Mouse (Mus musculus) stomach, embryonic 15.5 days (tissue): Measurements from ENCODE around the gene 6820408C15Rik. TPM values are rescaled to one million over a fixed set of nuclear protein-coding genes. Genes with fewer than 3 reads are reported as not detected.
A peak's percentile ranks its signal among the peaks of the same experiment; 100 is the strongest.

Experiments
- ATAC-seq: fragments of 200-750 bp; cut with Nextera tagmentation; 2 replicates; pipeline ENCODE4 v1.8.0; 2017; ENCODE audit warnings: low read depth, moderate number of reproducible peaks, moderate TSS enrichment; ENCODE audit not compliant: insufficient read depth, low FRiP score
- H3K27ac ChIP-seq: fragments of 300-500 bp; sonication (generic); 2 replicates; pipeline ENCODE4 v1.5.1; 2015; ENCODE audit warnings: mild to moderate bottlenecking, inconsistent platforms
- H3K27me3 ChIP-seq: fragments of 300-500 bp; sonication (generic); replicated peaks from 2 replicates; pipeline ENCODE4 v1.6.1; 2015; ENCODE audit warnings: inconsistent platforms
- H3K36me3 ChIP-seq: fragments of 300-500 bp; sonication (generic); 2 replicates; pipeline ENCODE4 v1.6.1; 2015; ENCODE audit warnings: inconsistent platforms
- H3K4me1 ChIP-seq: fragments of 300-500 bp; sonication (generic); 2 replicates; pipeline ENCODE4 v1.6.1; 2015; ENCODE audit warnings: inconsistent platforms
- H3K4me2 ChIP-seq: fragments of 300-500 bp; sonication (generic); 2 replicates; pipeline ENCODE4 v1.6.1; 2015; ENCODE audit warnings: mild to moderate bottlenecking, inconsistent platforms
- H3K4me3 ChIP-seq: fragments of 300-500 bp; sonication (generic); replicated peaks from 2 replicates; pipeline ENCODE4 v1.5.1; 2015; ENCODE audit warnings: inconsistent platforms
- H3K9ac ChIP-seq: fragments of 300-500 bp; sonication (generic); 2 replicates; pipeline ENCODE4 v1.6.1; 2015; ENCODE audit warnings: inconsistent platforms
- H3K9me3 ChIP-seq: fragments of 300-500 bp; sonication (generic); 2 replicates; pipeline ENCODE4 v1.6.1; 2016; ENCODE audit warnings: inconsistent platforms
- WGBS: fragments of 180-500 bp; shearing (Covaris S2); methylation state at CpG from one replicate; pipeline ENCODE4 v1.1.7; 2015; 5-methylcytosine and 5-hydroxymethylcytosine counted together
- polyA plus RNA-seq: library from polyadenylated mRNA; unstranded; fragments of >200 nt; fragmentation: Nextera tagmentation; extraction: Ambion mirVana; gene quantifications from 2 replicates; pipeline ENCODE4 v1.2.1, GENCODE M21; 2015

Gene 6820408C15Rik
- polyA plus RNA-seq, 1 experiment from 2014 or later, result 0.85 TPM

DNA sequence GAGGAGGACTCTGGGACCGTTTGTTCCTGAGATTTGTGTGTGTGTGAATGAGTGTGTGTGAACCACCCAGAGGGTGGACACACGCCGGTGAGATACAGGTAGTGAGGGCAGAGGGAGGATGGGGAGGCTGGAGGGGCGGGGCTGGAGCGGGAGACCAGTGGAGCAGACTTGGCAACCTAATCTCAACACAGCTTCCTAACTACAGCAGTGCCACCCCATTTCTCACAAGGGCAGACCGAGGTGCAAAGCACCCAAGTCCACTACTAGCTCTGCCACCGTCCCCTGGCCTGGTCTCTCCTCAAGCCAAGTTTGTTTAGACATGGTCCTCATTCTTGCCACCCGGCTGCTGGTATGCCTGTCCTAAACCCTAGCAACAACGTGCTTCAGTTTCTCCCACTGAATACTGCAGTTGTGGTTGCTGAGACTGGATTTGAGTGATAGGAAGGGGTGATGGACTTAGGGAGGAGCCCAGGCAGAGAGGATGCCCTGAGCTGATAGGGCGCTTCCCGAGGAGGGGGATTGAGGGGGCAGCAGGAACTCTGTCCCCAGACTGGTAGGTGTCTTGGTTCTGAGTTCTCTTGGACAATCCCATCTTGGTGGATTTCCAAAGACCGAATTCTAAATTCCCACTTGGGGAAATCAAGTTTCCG, 20.0 kb upstream of the 6820408C15Rik start:
- Histone ChIP-seq H3K4me2 (peak overlapping the region; percentile 90), H3K27ac (peak overlapping the region; percentile 100; the same call in 1 of the 2 replicates), H3K4me1 (peaks cover 36% of the 10 kb centered on the region), H3K36me3 (peaks cover 11% of the 10 kb centered on the region; the same call in 1 of the 2 replicates), H3K9ac (peak overlapping the region; percentile 19; the same call in 1 of the 2 replicates), H3K4me3 (peak overlapping the region; percentile 87), H3K9me3 (no peaks in the 10 kb centered on the region), H3K27me3 (no peaks in the 10 kb centered on the region)
- 15% methylated on average over 12 of the region's 13 CpGs for WGBS
- no peak for ATAC-seq

DNA sequence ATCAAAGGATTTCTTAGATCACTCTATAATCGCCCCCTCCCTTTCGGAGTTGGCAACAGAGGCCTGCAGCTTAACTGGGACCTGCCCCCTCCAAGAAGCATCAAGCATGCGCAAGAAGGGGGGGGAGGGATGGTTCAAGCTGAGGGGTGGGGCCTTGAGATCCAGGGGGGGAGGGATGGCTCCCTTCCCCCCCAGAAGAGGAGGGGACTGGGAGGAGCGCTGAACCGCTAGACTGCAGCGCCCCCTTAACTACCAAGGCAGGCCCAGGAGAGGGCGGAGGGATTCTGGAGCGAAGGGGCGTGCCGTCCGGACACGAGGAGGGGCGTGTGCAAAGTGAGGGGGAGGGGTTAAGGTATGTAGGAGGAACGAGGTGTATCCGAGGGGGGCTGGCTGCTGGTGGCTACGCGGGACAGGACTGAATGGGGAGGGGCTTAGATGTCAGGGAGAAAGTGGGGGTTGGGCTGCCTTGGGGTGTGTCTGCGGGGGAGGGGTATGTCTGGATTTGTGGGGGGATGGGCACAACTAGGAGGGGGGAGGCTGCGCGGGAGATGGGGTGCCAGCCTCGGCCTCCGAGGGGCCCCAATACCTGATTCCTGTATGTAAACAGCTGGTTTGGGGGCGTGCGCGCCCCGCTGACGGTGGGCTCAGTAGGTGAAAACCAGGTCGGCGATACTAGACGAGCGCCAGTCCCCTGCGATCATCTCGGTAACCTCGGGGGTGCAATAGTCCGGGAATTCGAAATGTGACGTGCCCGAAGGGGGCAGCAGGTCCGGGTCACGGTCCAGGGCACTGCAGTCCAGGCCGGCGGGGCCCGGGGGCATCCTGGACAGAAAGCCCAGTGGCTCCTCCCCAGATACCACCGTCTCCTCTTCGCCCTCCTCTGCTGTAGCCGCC, 19.0 kb upstream of the 6820408C15Rik start:
- Histone ChIP-seq H3K4me3 (peak overlapping the region; percentile 87), H3K4me2 (peak overlapping the region; percentile 90), H3K36me3 (peaks cover 11% of the 10 kb centered on the region; the same call in 1 of the 2 replicates), H3K9me3 (no peaks in the 10 kb centered on the region), H3K4me1 (peaks cover 36% of the 10 kb centered on the region), H3K27ac (peak overlapping the region; percentile 100), H3K9ac (peak overlapping the region; percentile 84), H3K27me3 (no peaks in the 10 kb centered on the region)
- peak; percentile 54 for ATAC-seq
- under 1% methylated on average over 45 of the region's 46 CpGs for WGBS

DNA sequence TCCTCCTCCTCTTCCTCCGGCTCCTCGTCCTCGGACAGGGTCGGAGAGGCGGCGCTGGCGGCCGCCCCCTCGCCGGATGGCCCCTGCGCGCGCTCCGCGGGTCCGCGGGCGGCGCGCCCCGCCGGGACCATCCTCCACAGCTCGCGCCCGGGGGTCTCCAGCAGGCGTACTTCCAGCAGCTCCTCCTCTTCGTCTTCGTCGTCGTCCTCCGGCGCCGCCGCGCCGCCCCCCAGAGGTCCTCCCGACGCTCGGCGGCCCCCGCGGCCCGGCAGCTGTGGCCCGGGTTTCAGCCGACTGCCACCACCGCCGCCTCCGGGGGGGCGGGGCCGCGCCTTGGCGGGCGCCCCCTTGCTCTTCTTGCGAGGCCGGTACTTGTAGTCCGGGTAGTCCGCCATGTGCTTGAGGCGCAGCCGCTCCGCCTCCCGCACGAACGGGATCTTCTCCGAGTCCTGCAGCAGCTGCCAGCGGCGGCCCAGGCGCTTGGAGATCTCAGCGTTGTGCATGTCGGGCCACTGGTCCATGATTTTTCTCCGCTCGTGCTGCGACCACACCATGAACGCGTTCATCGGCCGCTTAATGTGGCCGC, 18.3 kb upstream of the 6820408C15Rik start:
- Histone ChIP-seq H3K9ac (peak overlapping the region; percentile 84), H3K27me3 (no peaks in the 10 kb centered on the region), H3K4me3 (peak overlapping the region; percentile 87), H3K27ac (peak overlapping the region; percentile 100), H3K9me3 (no peaks in the 10 kb centered on the region), H3K36me3 (peaks cover 11% of the 10 kb centered on the region; the same call in 1 of the 2 replicates), H3K4me1 (peaks cover 36% of the 10 kb centered on the region), H3K4me2 (peak overlapping the region; percentile 90)
- ATAC-seq, result no peak
- under 1% methylated on average over 70 of the region's 77 CpGs for WGBS

DNA sequence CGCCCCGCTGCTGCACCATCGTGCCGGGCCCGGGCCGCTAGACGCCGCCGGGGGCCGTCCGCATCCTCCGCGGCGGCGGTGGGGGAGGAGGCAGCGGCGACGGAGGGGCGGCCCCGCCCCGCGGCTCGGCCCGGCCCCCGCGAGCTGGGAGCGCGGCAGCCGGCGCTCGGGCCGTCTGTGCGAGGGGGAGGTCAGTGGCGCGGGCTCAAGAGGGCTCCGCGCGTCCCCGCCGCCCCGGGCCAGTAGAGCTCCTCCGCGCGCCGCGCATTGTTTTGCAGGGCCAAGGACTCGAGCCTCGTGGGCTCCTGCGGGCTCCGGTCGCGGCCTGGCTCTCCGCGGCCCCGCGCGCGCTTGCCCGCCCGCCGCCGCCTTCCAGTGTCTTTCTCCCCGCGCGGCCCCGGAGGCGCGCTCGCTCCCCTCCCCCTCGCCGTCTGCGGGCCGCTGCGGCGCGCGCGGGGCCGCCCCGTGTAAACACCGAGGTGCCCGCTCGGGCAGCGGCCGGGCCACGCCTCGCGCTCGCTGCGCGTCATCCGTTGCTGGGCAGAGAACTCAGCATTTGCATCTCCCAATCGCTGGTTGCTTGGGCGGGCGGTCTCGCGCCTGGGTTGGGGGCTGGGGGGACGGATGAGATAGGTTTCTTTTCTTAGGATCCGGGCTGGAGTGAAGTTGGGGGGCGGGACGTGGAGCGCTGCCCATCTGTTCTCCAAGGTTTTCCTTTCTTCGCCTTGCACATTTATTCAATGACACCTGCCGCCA, 17.5 kb upstream of the 6820408C15Rik start, which contains the start of gene Sox12:
Sox12 (minus strand) TSS at position 384 of the 756 bp plus-strand sequence.
- H3K4me1 ChIP-seq, result peaks cover 36% of the 10 kb centered on the region

DNA sequence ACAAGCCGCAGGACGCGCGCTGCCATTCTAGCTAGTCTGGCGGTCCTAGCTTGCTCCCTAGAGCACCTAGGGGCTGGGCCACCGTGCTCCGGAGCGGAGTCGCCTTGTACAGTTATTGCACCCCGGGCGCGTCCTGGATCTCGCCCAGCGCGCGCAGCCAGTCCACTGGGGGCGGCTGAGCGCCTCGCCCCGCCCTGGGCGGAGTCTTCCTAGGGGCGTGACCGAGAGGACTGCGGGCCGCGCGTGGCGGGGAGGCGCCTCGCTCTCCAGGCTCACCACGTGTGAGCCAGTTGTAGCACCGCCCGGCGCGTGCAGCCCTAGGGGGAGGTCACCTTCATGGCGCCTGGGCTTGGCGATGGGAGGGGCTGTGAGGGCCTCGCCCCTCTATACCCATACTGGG, 16.7 kb upstream of the 6820408C15Rik start:
- Histone ChIP-seq H3K27ac (peak overlapping the region; percentile 100), H3K9me3 (no peaks in the 10 kb centered on the region), H3K36me3 (peaks cover 6% of the 10 kb centered on the region; the same call in 1 of the 2 replicates), H3K4me2 (peak overlapping the region; percentile 90), H3K9ac (peak overlapping the region; percentile 9; the same call in 1 of the 2 replicates), H3K4me3 (peak overlapping the region; percentile 87), H3K27me3 (no peaks in the 10 kb centered on the region), H3K4me1 (peaks cover 30% of the 10 kb centered on the region)
- peak; percentile 85 for ATAC-seq
- WGBS, result 0% methylated on average over 35 of the region's 38 CpGs

More for the DNA sequence above, 17.5 kb upstream of the 6820408C15Rik start, which contains the start of gene Sox12:
- Histone ChIP-seq H3K9ac (peak within 1 kb of the TSS; percentile 84), H3K36me3 (peaks cover 11% of the 10 kb centered on the region; the same call in 1 of the 2 replicates), H3K27ac (peak within 1 kb of the TSS; percentile 100), H3K9me3 (no peaks in the 10 kb centered on the region), H3K4me2 (peak within 1 kb of the TSS; percentile 90), H3K4me3 (peak within 1 kb of the TSS; percentile 87), H3K27me3 (no peaks in the 10 kb centered on the region)
- ATAC-seq, result peak; percentile 60
- WGBS, result 1% methylated on average over 74 of the region's 104 CpGs

DNA sequence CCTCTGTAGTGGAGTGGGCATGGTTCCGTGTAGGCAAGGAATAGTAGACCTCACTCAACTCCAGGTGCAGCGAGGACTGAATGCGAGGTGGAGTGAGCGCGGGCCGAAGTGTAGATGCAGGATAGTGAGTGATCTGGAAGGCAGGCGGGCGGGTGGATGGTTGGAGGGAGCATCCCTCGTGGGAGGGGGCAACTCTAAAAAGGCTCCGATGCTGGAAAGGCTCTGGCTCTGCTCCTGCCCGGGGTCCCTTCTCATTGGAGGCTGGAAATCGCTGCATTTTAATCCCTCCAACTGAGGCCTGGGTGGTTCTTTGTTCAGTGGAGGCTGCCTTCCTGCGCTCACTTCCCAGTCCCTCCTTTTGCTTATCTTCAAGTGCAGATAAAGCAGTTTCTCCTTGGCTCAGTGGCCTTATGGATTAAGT, 16.3 kb upstream of the 6820408C15Rik start:
- Histone ChIP-seq H3K4me2 (peak overlapping the region; percentile 90), H3K4me3 (peak overlapping the region; percentile 87), H3K9ac (0 out of 2 replicates have a peak overlapping the region, but pooled peaks have one; percentile 9), H3K9me3 (no peaks in the 10 kb centered on the region), H3K36me3 (peaks cover 6% of the 10 kb centered on the region; the same call in 1 of the 2 replicates), H3K4me1 (peaks cover 25% of the 10 kb centered on the region), H3K27me3 (no peaks in the 10 kb centered on the region), H3K27ac (peak overlapping the region; percentile 100)
- ATAC-seq, result peak; percentile 1; the same call in 1 of the 2 replicates
- WGBS, result under 1% methylated on average over 13 of the region's 13 CpGs

DNA sequence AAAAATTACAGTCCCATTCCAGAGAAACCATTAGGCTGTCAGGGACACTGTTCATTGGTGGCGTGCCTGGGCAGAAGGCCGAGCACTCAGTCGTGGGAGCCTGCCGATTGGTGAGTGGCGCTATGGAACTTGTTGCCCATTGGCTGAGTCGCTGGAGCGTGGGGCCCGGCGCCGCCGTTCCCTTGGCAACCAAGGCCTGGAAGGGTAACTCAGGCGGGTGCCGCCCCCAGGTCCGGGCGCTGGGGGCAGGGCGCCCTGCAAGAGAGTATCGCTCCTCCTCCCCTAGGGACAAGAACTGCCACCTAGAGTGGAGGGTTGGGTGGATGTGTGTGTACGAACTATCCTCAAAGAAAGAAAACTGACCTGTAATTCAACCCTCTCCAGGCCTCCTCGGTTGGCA, 9.3 kb upstream of the 6820408C15Rik start:
- Histone ChIP-seq H3K4me3 (peak overlapping the region; percentile 33), H3K4me2 (peak overlapping the region; percentile 57), H3K36me3 (no peaks in the 10 kb centered on the region), H3K4me1 (peaks cover 23% of the 10 kb centered on the region), H3K9me3 (no peaks in the 10 kb centered on the region), H3K27ac (peak overlapping the region; percentile 77), H3K9ac (no peak overlapping the region), H3K27me3 (no peaks in the 10 kb centered on the region)
- whole genome bisulfite sequencing, result under 1% methylated on average over 19 of the region's 19 CpGs
- ATAC-seq, result peak; percentile 95

DNA sequence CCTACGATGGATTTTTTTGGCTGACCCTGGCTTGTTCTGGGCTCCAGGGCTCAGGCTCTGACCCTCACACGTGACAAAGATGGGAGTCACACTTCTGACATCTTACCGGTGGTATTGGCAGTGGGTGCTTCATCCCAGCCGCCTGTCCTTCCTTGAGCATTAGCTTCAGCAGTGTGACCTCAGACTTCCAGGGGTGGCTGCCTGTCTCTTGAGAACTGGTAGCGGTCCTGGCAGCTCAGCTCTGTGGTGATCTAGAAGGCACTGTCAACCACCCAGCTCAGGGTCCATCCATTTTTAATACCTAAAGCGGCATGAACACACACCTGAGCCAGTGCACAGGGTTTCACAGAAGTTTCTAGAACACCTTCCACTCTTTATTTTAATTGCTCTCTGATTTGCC, 5.6 kb upstream of the 6820408C15Rik start:
- H3K27ac ChIP-seq, result peak overlapping the region; percentile 94; the same call in 1 of the 2 replicates
- 66% methylated on average over 6 of the region's 6 CpGs for WGBS
- H3K4me3 ChIP-seq, result no peak overlapping the region

DNA sequence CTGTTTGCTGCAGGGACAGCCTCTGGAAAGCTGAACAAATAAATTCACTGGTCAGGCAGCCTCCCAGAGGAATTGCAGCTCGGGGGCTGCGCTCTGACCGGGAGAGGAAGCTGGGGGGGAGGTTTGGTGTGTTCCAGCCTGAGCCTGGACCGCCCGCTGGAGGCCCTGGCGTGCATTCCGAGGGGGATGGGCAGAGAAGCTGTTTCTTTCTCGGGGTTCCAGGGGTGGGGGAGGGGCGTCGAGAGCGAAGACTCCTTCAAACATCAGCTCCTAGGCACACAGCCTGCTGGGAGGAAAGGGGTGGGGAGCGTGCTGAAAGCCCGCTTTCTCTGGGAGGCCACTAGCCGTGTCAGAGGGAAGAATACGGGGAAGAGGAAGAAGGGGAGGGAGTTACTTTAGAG, 4.4 kb upstream of the 6820408C15Rik start:
- Histone ChIP-seq H3K9me3 (no peaks in the 10 kb centered on the region), H3K27me3 (no peaks in the 10 kb centered on the region), H3K4me1 (peaks cover 29% of the 10 kb centered on the region), H3K4me3 (peak overlapping the region; percentile 72), H3K27ac (peak overlapping the region; percentile 94), H3K36me3 (no peaks in the 10 kb centered on the region), H3K9ac (no peak overlapping the region), H3K4me2 (peak overlapping the region; percentile 74)
- 1% methylated on average over 15 of the region's 15 CpGs for WGBS
- ATAC-seq, result peak; percentile 65

More for the DNA sequence above, 5.6 kb upstream of the 6820408C15Rik start:
- H3K9ac ChIP-seq, result no peak overlapping the region
- no peaks in the 10 kb centered on the region for H3K27me3 ChIP-seq
- ATAC-seq, result no peak
- H3K9me3 ChIP-seq, result no peaks in the 10 kb centered on the region
- no peaks in the 10 kb centered on the region for H3K36me3 ChIP-seq
- H3K4me1 ChIP-seq, result peaks cover 27% of the 10 kb centered on the region
- no peak overlapping the region for H3K4me2 ChIP-seq

DNA sequence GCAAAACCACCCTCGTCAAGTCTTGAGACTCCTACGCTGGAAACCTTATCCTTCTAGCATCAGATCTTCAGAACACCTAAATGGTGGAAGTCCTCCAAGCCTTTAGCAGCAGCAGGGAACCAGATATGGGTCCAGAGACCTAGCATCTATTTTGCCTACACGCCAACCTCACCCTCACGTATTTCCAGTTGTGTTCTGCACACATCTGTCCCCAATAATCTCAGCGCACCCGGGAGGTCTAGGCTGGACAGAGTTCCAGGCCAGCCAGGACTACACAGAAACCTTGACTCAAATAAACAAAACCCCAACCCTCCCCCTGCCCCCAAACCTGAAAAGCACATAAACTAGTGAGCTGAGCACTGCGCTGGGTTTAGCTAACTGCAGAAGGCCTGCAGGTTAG, 3.9 kb upstream of the 6820408C15Rik start:
- no peak for ATAC-seq
- Histone ChIP-seq H3K9me3 (no peaks in the 10 kb centered on the region), H3K4me1 (peaks cover 25% of the 10 kb centered on the region), H3K4me3 (peak overlapping the region; percentile 72), H3K27ac (peak overlapping the region; percentile 94), H3K36me3 (no peaks in the 10 kb centered on the region), H3K27me3 (no peaks in the 10 kb centered on the region), H3K4me2 (peak overlapping the region; percentile 74), H3K9ac (peak overlapping the region; percentile 22; the same call in 1 of the 2 replicates)
- 13% methylated on average over 7 of the region's 7 CpGs for WGBS
